Mouse (Mus musculus) MEL (cell line): ENCODE measurements around the gene Trpm8. TPM values are rescaled to one million over a fixed set of nuclear protein-coding genes. Genes with fewer than 3 reads are reported as not detected.

ENCODE experiments used
- DNase-seq: peaks from one replicate; pipeline ENCODE4 v3.0.0; 2011; ENCODE audit warnings: low read depth, low spot score
- H3K27ac ChIP-seq: 2 replicates; pipeline ENCODE4 v1.5.1; 2012; ENCODE audit warnings: low read depth, mild to moderate bottlenecking, control low read depth, low read length, moderate library complexity; ENCODE audit not compliant: control insufficient read depth
- H3K27me3 ChIP-seq, 2 experiments: fragments of 150-350 bp in 1 of 2; sonication (generic) in 1 of 2; 2 replicates each; pipeline ENCODE4 v1.6.1; 2012; ENCODE audit warnings: low read length in 2 of 2, mild to moderate bottlenecking in 2 of 2, improper control_type of control experiment in 1 of 2, moderate library complexity in 1 of 2; ENCODE audit not compliant: insufficient read depth in 2 of 2, control insufficient read depth in 1 of 2
- H3K36me3 ChIP-seq, 2 experiments: 2 replicates each; pipeline ENCODE4 v1.6.1; 2012 to 2014; ENCODE audit warnings: low read length in 2 of 2, improper control_type of control experiment in 1 of 2, inconsistent platforms in 1 of 2, mild to moderate bottlenecking in 1 of 2; ENCODE audit not compliant: insufficient read depth in 2 of 2, control insufficient read depth in 1 of 2
- H3K4me1 ChIP-seq, 2 experiments: fragments of 150-350 bp in 1 of 2; sonication (generic) in 1 of 2; 2 replicates each; pipeline ENCODE4 v1.6.1; 2012; ENCODE audit warnings: low read length in 2 of 2, improper control_type of control experiment in 1 of 2, mild to moderate bottlenecking in 1 of 2; ENCODE audit not compliant: insufficient read depth in 2 of 2, control insufficient read depth in 1 of 2
- H3K4me3 ChIP-seq, 2 experiments: fragments of 150-350 bp in 1 of 2; sonication (generic) in 1 of 2; 2 replicates each; pipeline ENCODE4 v1.5.1; 2012; ENCODE audit warnings: low read depth in 2 of 2, low read length in 2 of 2, mild to moderate bottlenecking in 2 of 2, moderate library complexity in 2 of 2, control low read depth in 1 of 2, improper control_type of control experiment in 1 of 2; ENCODE audit not compliant: control insufficient read depth in 1 of 2, insufficient read depth in 1 of 2
- H3K79me2 ChIP-seq: 2 replicates; pipeline ENCODE4 v1.6.1; 2012; ENCODE audit warnings: mild to moderate bottlenecking, low read length, moderate library complexity; ENCODE audit not compliant: control insufficient read depth, poor library complexity, insufficient read depth
- H3K9ac ChIP-seq: 2 replicates; pipeline ENCODE4 v1.6.1; 2012; ENCODE audit warnings: low read depth, mild to moderate bottlenecking, control low read depth, low read length, moderate library complexity; ENCODE audit not compliant: control insufficient read depth, poor library complexity, severe bottlenecking
- H3K9me3 ChIP-seq: fragments of 150-350 bp; sonication (generic); replicated peaks from 2 replicates; pipeline ENCODE4 v1.6.1; 2012; ENCODE audit warnings: mild to moderate bottlenecking, low read length, improper control_type of control experiment, moderate library complexity; ENCODE audit not compliant: insufficient read depth
- BHLHE40 ChIP-seq: IDR thresholded peaks from 2 replicates; pipeline ENCODE4 v1.6.1; 2012; ENCODE audit warnings: low read depth, mild to moderate bottlenecking, inconsistent platforms, low read length, improper control_type of control experiment, borderline replicate concordance
- CHD1 ChIP-seq: IDR thresholded peaks from 2 replicates; pipeline ENCODE4 v1.6.1; 2012; ENCODE audit warnings: low read depth, mild to moderate bottlenecking, inconsistent platforms, low read length, improper control_type of control experiment
- CHD2 ChIP-seq: IDR thresholded peaks from 2 replicates; pipeline ENCODE4 v1.6.1; 2011; ENCODE audit warnings: low read length, improper control_type of control experiment
- CTCF ChIP-seq, 3 experiments: IDR thresholded peaks in 2 of 3; conservative IDR thresholded peaks in 1 of 3; 2 replicates each; pipeline ENCODE4 v1.5.1; 2011 to 2012; ENCODE audit warnings: low read length in 3 of 3, low read depth in 2 of 3, mild to moderate bottlenecking in 2 of 3, improper control_type of control experiment in 1 of 3, inconsistent platforms in 1 of 3, mixed read lengths in 1 of 3, moderate library complexity in 1 of 3; ENCODE audit not compliant: control insufficient read depth in 1 of 3, insufficient read depth in 1 of 3, poor library complexity in 1 of 3, severe bottlenecking in 1 of 3
- E2F4 ChIP-seq: IDR thresholded peaks from 2 replicates; pipeline ENCODE4 v1.6.1; 2011; ENCODE audit warnings: low read depth, low read length, improper control_type of control experiment, borderline replicate concordance
- ELF1 ChIP-seq: IDR thresholded peaks from 2 replicates; pipeline ENCODE4 v1.6.1; 2014; ENCODE audit warnings: low read depth, mild to moderate bottlenecking, inconsistent platforms, low read length, improper control_type of control experiment, moderate library complexity
- EP300 ChIP-seq, 2 experiments: IDR thresholded peaks; 2 replicates each; pipeline ENCODE4 v1.6.1; 2011; ENCODE audit warnings: improper control_type of control experiment in 2 of 2, low read length in 2 of 2, low read depth in 1 of 2, mild to moderate bottlenecking in 1 of 2
- ETS1 ChIP-seq: IDR thresholded peaks from 2 replicates; pipeline ENCODE4 v1.6.1; 2012; ENCODE audit warnings: low read depth, mild to moderate bottlenecking, inconsistent platforms, low read length, improper control_type of control experiment, moderate library complexity
- GATA1 ChIP-seq: IDR thresholded peaks from 2 replicates; pipeline ENCODE4 v1.6.1; 2011; ENCODE audit warnings: low read depth, low read length, improper control_type of control experiment
- MAX ChIP-seq: IDR thresholded peaks from 2 replicates; pipeline ENCODE4 v1.6.1; 2011; ENCODE audit warnings: low read length, improper control_type of control experiment
- MEF2A ChIP-seq: IDR thresholded peaks from 2 replicates; pipeline ENCODE4 v1.6.1; 2014; ENCODE audit warnings: low read depth, mild to moderate bottlenecking, inconsistent platforms, low read length, improper control_type of control experiment; ENCODE audit not compliant: poor library complexity, insufficient replicate concordance, severe bottlenecking; ENCODE audit errors: extremely low read depth
- MYC ChIP-seq: IDR thresholded peaks from 2 replicates; pipeline ENCODE4 v1.6.1; 2011; ENCODE audit warnings: low read depth, mild to moderate bottlenecking, low read length, improper control_type of control experiment, moderate library complexity
- NELFE ChIP-seq: IDR thresholded peaks from 2 replicates; pipeline ENCODE4 v1.6.1; 2011; ENCODE audit warnings: low read depth, low read length, improper control_type of control experiment
- NRF1 ChIP-seq: IDR thresholded peaks from 2 replicates; pipeline ENCODE4 v1.6.1; 2014; ENCODE audit warnings: low read depth, mild to moderate bottlenecking, inconsistent platforms, low read length, improper control_type of control experiment, moderate library complexity; ENCODE audit not compliant: poor library complexity, insufficient read depth, severe bottlenecking
- POLR2A ChIP-seq, 2 experiments: IDR thresholded peaks; 2 replicates each; pipeline ENCODE4 v1.6.1; 2011 to 2012; ENCODE audit warnings: low read length in 2 of 2, mild to moderate bottlenecking in 2 of 2, control low read depth in 1 of 2, improper control_type of control experiment in 1 of 2, low read depth in 1 of 2, moderate library complexity in 1 of 2; ENCODE audit not compliant: control insufficient read depth in 1 of 2, insufficient read depth in 1 of 2, poor library complexity in 1 of 2
- POLR2AphosphoS5 ChIP-seq: IDR thresholded peaks from 2 replicates; pipeline ENCODE4 v1.6.1; 2012; ENCODE audit warnings: low read depth, borderline replicate concordance, mild to moderate bottlenecking, inconsistent platforms, low read length, moderate library complexity, mixed read lengths
- UBTF ChIP-seq: IDR thresholded peaks from 2 replicates; pipeline ENCODE4 v1.6.1; 2012; ENCODE audit warnings: low read depth, mild to moderate bottlenecking, inconsistent platforms, low read length, improper control_type of control experiment, moderate library complexity, borderline replicate concordance; ENCODE audit not compliant: insufficient read depth
- USF1 ChIP-seq: IDR thresholded peaks from 2 replicates; pipeline ENCODE4 v1.6.1; 2014; ENCODE audit warnings: low read depth, mild to moderate bottlenecking, inconsistent platforms, low read length, improper control_type of control experiment, moderate library complexity
- USF2 ChIP-seq, 2 experiments: IDR thresholded peaks; 2 replicates each; pipeline ENCODE4 v1.6.1; 2011 to 2012; ENCODE audit warnings: improper control_type of control experiment in 2 of 2, low read length in 2 of 2, borderline replicate concordance in 1 of 2, inconsistent platforms in 1 of 2, low read depth in 1 of 2, mild to moderate bottlenecking in 1 of 2; ENCODE audit not compliant: insufficient read depth in 1 of 2
- ZKSCAN1 ChIP-seq: IDR thresholded peaks from 2 replicates; pipeline ENCODE4 v1.6.1; 2012; ENCODE audit warnings: low read depth, mild to moderate bottlenecking, inconsistent platforms, low read length, improper control_type of control experiment, moderate library complexity
- ZNF384 ChIP-seq: IDR thresholded peaks from 2 replicates; pipeline ENCODE4 v1.6.1; 2012; ENCODE audit warnings: low read depth, mild to moderate bottlenecking, inconsistent platforms, low read length, improper control_type of control experiment
- polyA plus RNA-seq, 2 experiments: library from polyadenylated mRNA; stranded (reverse) in 1 of 2; unstranded in 1 of 2; fragments of >175 nt in 1 of 2; fragments of >200 nt in 1 of 2; gene quantifications; 2 replicates each; pipeline versions ENCODE4 v1.2.1 to v1.2.4; 2012; ENCODE audit warnings: low replicate concordance in 2 of 2, low read depth in 1 of 2; ENCODE audit not compliant: insufficient read length in 2 of 2, insufficient read depth in 1 of 2, missing spikeins in 1 of 2
- total RNA-seq: library from RNA; depleted of rRNA; stranded (reverse); fragments of 300-350 nt; gene quantifications from 2 replicates; pipeline ENCODE4 v1.2.3, GENCODE M21; 2012

Trpm8 gene
- total and polyA plus RNA-seq, 3 experiments, result not detected

DNA sequence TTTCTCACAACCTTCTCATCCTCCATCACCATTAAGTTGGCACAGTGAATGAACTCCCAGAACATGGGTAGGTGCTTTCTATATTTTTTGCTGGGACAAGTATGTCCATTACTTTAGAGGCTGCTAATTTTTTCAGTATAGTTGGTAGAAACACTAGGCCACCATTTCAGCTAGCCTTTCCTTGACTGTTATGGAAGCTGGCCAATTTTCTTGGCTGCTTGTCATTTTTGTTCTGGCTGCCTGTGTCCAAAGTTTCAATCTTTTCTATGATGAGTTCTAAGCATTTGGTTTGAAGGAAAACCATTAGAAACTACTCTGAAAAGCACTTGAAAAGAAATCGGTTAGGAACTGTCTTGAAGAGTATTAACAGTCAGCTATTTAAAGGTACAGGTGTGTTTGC, 101.0 kb downstream of the Trpm8 start:
- Histone ChIP-seq H3K4me1 (no peaks in the 10 kb centered on the region), H3K9me3 (no peaks in the 10 kb centered on the region), H3K4me3 (no peak overlapping the region), H3K27me3 (no peaks in the 10 kb centered on the region), H3K27ac (no peak overlapping the region), H3K9ac (no peak overlapping the region), H3K36me3 (no peaks in the 10 kb centered on the region), H3K79me2 (no peaks in the 10 kb centered on the region)
- no peak for TF ChIP-seq ZKSCAN1
- no peak for DNase-seq

DNA sequence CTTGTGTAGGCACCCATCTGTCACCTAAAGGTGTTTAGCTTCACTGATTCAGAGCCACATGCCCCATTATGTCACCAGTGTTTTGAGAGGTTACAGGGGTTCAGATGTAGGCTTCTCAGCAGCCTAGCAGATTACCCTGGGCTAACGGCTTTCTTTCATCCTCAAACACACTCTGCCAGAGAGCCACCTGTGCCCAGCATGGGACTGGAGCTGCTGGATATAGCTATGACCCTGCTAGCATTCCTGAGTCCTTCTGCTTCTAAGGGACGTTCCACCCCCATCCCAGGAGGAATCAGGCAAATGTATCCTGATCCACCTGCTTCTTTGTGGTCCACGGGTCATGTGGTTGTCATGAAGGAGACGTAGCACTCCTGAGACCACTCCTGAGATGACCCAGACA, 114.2 kb downstream of the Trpm8 start:
- no peak overlapping the region for H3K27ac ChIP-seq
- TF ChIP-seq ELF1, result no peak
- TF ChIP-seq ZKSCAN1, result no peak
- TF ChIP-seq POLR2A (IDR thresholded peaks at IDR 0.05; ENCODE audit: control insufficient read depth in 1 of 2, insufficient read depth in 1 of 2, low read depth in 1 of 2, low read length in 2 of 2, poor library complexity in 1 of 2), result no peak
- TF ChIP-seq, all 39 proteins: peak for 0
- no peak overlapping the region for H3K9ac ChIP-seq
- H3K4me3 ChIP-seq, result no peak overlapping the region
- no peaks in the 10 kb centered on the region for H3K36me3 ChIP-seq
- no peaks in the 10 kb centered on the region for H3K9me3 ChIP-seq
- H3K79me2 ChIP-seq, result no peaks in the 10 kb centered on the region
- DNase-seq, result no peak
- no peaks in the 10 kb centered on the region for H3K4me1 ChIP-seq
- H3K27me3 ChIP-seq, result no peaks in the 10 kb centered on the region

DNA sequence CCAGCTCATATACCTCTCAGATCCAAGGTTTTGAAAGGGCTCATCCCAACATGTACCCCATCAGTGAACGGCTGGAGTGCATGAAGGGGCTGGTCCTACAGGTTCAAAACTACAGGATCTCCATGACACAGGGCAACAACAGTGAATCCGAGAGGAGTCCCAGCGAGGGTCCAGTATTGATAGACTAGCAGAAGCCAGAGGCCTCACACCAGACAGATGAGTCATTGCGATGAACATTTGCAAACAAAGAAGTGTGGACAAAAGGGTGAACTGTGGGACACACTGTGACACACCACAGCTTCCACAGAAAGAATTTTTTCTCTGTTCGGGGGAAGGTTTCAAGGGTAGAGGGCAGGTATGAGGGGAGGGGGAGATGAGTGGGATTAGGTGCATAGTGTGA, 115.9 kb downstream of the Trpm8 start:
- Histone ChIP-seq H3K4me1 (no peaks in the 10 kb centered on the region), H3K27me3 (no peaks in the 10 kb centered on the region), H3K4me3 (no peak overlapping the region), H3K9me3 (no peaks in the 10 kb centered on the region), H3K36me3 (no peaks in the 10 kb centered on the region), H3K9ac (no peak overlapping the region), H3K79me2 (no peaks in the 10 kb centered on the region), H3K27ac (no peak overlapping the region)
- TF ChIP-seq MYC, result no peak
- no peak for TF ChIP-seq NELFE
- TF ChIP-seq ETS1, result no peak
- no peak for TF ChIP-seq NRF1
- TF ChIP-seq MEF2A, result no peak
- DNase-seq, result no peak

DNA sequence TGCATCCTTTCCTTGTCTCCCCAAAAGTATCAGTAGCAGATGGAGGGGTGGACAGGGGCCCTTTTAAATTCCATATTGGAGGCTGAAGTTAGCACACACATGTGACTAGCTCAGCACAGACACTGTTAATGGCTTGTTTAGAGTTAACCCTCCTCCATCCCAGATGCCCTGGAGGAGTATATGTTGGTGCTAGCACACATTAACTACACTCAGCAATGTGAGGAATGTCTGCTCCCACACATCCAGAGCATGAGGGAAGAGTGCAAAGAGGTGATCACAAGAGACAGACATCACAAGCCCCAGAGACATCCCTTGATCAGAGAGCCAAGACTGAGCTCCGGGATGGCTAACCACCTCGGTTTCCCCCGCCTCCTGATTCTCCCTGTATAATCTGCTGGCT, 125.9 kb downstream of the Trpm8 start:
- Histone ChIP-seq H3K4me3 (no peak overlapping the region), H3K4me1 (no peaks in the 10 kb centered on the region), H3K27me3 (no peaks in the 10 kb centered on the region), H3K36me3 (no peaks in the 10 kb centered on the region), H3K9ac (no peak overlapping the region), H3K27ac (no peak overlapping the region), H3K79me2 (no peaks in the 10 kb centered on the region), H3K9me3 (no peaks in the 10 kb centered on the region)
- DNase-seq, result no peak
- no peak for TF ChIP-seq E2F4
- no peak for TF ChIP-seq CHD2
- TF ChIP-seq USF2 (IDR thresholded peaks at IDR 0.05; ENCODE audit: borderline replicate concordance in 1 of 2, insufficient read depth in 1 of 2, low read depth in 1 of 2, low read length in 2 of 2), result no peak
- no peak for TF ChIP-seq ZNF384
- TF ChIP-seq MEF2A, result no peak
- no peak for TF ChIP-seq POLR2AphosphoS5
- no peak for TF ChIP-seq CHD1
- TF ChIP-seq EP300 (IDR thresholded peaks at IDR 0.05; ENCODE audit: low read depth in 1 of 2, low read length in 2 of 2), result no peak
- no peak for TF ChIP-seq MAX
- no peak for TF ChIP-seq GATA1
- TF ChIP-seq BHLHE40, result no peak
- TF ChIP-seq CTCF (IDR thresholded peaks at IDR 0.05 in 2 of 3, conservative IDR thresholded peaks at IDR 0.05 in 1 of 3; ENCODE audit: control insufficient read depth in 1 of 3, insufficient read depth in 1 of 3, low read depth in 2 of 3, low read length in 3 of 3, poor library complexity in 1 of 3, severe bottlenecking in 1 of 3), result no peak
- no peak for TF ChIP-seq UBTF
- no peak for TF ChIP-seq USF1
